Mouse (Mus musculus) gastrocnemius, adult 2 months (tissue): ENCODE results near the gene Ube2l6. TPM values are rescaled to one million over a fixed set of nuclear protein-coding genes. Genes with fewer than 3 reads are reported as not detected.

ENCODE experiments used
- DNase-seq: peaks from one replicate; pipeline ENCODE4 v3.0.0; 2022
- H3K27ac ChIP-seq: fragments of 200-600 bp; 2 replicates; pipeline ENCODE4 v1.8.1; 2022; ENCODE audit warnings: mild to moderate bottlenecking
- H3K4me3 ChIP-seq: fragments of 200-600 bp; 2 replicates; pipeline ENCODE4 v1.8.1; 2022; ENCODE audit warnings: mild to moderate bottlenecking, moderate library complexity
- CTCF ChIP-seq: fragments of 200-600 bp; IDR thresholded peaks from 2 replicates; pipeline ENCODE4 v1.8.1; 2022; ENCODE audit warnings: antibody characterized with exemption, mild to moderate bottlenecking, moderate library complexity
- intact Hi-C: fragments of 180-260 bp; cut with DNase I; formaldehyde crosslinking; loops from one replicate; pipeline ENCODE4 v1.15.1; 2025
- total RNA-seq, 2 experiments: library from RNA; stranded (reverse); gene quantifications; 2 replicates each; pipeline ENCODE4 v1.2.3; 2021

The Ube2l6 gene
- total RNA-seq, 2 experiments from 2014 or later: 2.0 to 3.8 TPM

GRCm38 (mm10) chr2:84774751-84775150 lies 23.9 kb upstream of the Ube2l6 start:
- peak overlapping the region; percentile 69 for H3K4me3 ChIP-seq
- intact Hi-C loops: no loop called here
- H3K27ac ChIP-seq: peak overlapping the region; percentile 89
- DNase-seq: peak; percentile 90
- no peak for TF ChIP-seq CTCF

- peak within 1 kb of the TSS; percentile 69 for H3K4me3 ChIP-seq
- H3K27ac ChIP-seq: peak within 1 kb of the TSS; percentile 89
- peak; percentile 25 for DNase-seq
- no peak for TF ChIP-seq CTCF
- intact Hi-C loops: no loop called here
Observed at GRCm38 (mm10) chr2:84775241-84775640, 23.4 kb upstream of the Ube2l6 start, which contains the start of gene Serping1. Gene Serping1, minus strand, starts transcription at chr2:84775444.

- DNase-seq: peak; percentile 70
- intact Hi-C loops: no loop called here
- peak overlapping the region; percentile 89 for H3K27ac ChIP-seq
- no peak for TF ChIP-seq CTCF
- peak overlapping the region; percentile 69 for H3K4me3 ChIP-seq
Observed at GRCm38 (mm10) chr2:84775665-84776064, 23.0 kb upstream of the Ube2l6 start.

- no peak for DNase-seq
- intact Hi-C loops: no loop called here
- H3K4me3 ChIP-seq: no peak overlapping the region
- no peak for TF ChIP-seq CTCF
- H3K27ac ChIP-seq: no peak overlapping the region
Observed at GRCm38 (mm10) chr2:84777706-84778105, 20.9 kb upstream of the Ube2l6 start.

- TF ChIP-seq CTCF: peak; percentile 27; the same call in 1 of the 2 replicates
- intact Hi-C loops: no loop called here
Observed at GRCm38 (mm10) chr2:84779210-84779609, 19.4 kb upstream of the Ube2l6 start.

GRCm38 (mm10) chr2:84783315-84783714 lies 15.3 kb upstream of the Ube2l6 start:
- no peak for DNase-seq
- intact Hi-C loops: no loop called here
- Histone ChIP-seq H3K4me3 (no peak overlapping the region), H3K27ac (0 out of 2 replicates have a peak overlapping the region, but pooled peaks have one; percentile 8)
- TF ChIP-seq CTCF: no peak

More at GRCm38 (mm10) chr2:84779210-84779609, 19.4 kb upstream of the Ube2l6 start:
- DNase-seq: no peak
- H3K4me3 ChIP-seq: no peak overlapping the region
- H3K27ac ChIP-seq: peak overlapping the region; percentile 12; the same call in 1 of the 2 replicates

- DNase-seq: no peak
- no peak overlapping the region for H3K4me3 ChIP-seq
- no peak for TF ChIP-seq CTCF
- intact Hi-C loops: no loop called here
- H3K27ac ChIP-seq: peak overlapping the region; percentile 50; the same call in 1 of the 2 replicates
Observed at GRCm38 (mm10) chr2:84783840-84784566, 14.6 kb upstream of the Ube2l6 start.

- TF ChIP-seq CTCF: no peak
- Histone ChIP-seq H3K27ac (no peak overlapping the region), H3K4me3 (no peak overlapping the region)
- intact Hi-C loops: no loop called here
- DNase-seq: no peak
Observed at GRCm38 (mm10) chr2:84788316-84788715, 10.3 kb upstream of the Ube2l6 start.

GRCm38 (mm10) chr2:84790418-84790817 lies 8.2 kb upstream of the Ube2l6 start:
- intact Hi-C loops: no loop called here
- no peak for TF ChIP-seq CTCF

GRCm38 (mm10) chr2:84792516-84792915 lies 6.1 kb upstream of the Ube2l6 start:
- no peak for DNase-seq
- no peak for TF ChIP-seq CTCF
- intact Hi-C loops: no loop called here
- Histone ChIP-seq H3K4me3 (no peak overlapping the region), H3K27ac (no peak overlapping the region)

More at GRCm38 (mm10) chr2:84790418-84790817, 8.2 kb upstream of the Ube2l6 start:
- no peak for DNase-seq
- no peak overlapping the region for H3K4me3 ChIP-seq
- H3K27ac ChIP-seq: peak overlapping the region; percentile 66

- TF ChIP-seq CTCF: no peak
- no peak for DNase-seq
- H3K4me3 ChIP-seq: no peak overlapping the region
- H3K27ac ChIP-seq: no peak overlapping the region
- intact Hi-C loops: no loop called here
Observed at GRCm38 (mm10) chr2:84793154-84793553, 5.5 kb upstream of the Ube2l6 start.

- no peak for DNase-seq
- TF ChIP-seq CTCF: no peak
- intact Hi-C loops: no loop called here
- no peak overlapping the region for H3K4me3 ChIP-seq
- no peak overlapping the region for H3K27ac ChIP-seq
Observed at GRCm38 (mm10) chr2:84793871-84794270, 4.8 kb upstream of the Ube2l6 start.

GRCm38 (mm10) chr2:84797833-84798492 lies 665 bp upstream of the Ube2l6 start:
- DNase-seq: peak; percentile 79
- H3K4me3 ChIP-seq: peak overlapping the region; percentile 88
- intact Hi-C loops: loop anchor here (5.0 kb wide), 2 partner anchors 56 to 341 kb away; partner anchors contain the start of gene Gm19426
- TF ChIP-seq CTCF: peak; percentile 86
- H3K27ac ChIP-seq: peak overlapping the region; percentile 81
